Mouse (Mus musculus) urinary bladder, postnatal 25 days (tissue): ENCODE data around the gene Cmc1.
"Not testable (repeated sequence)": the region's sequence is repeated elsewhere in the genome, so short reads cannot be mapped to it uniquely, and the experiment has no call there.

Source experiments
- DNase-seq: peaks from one replicate; pipeline ENCODE4 v3.0.0; 2022; ENCODE audit warnings: low spot score

The Cmc1 gene

DNA sequence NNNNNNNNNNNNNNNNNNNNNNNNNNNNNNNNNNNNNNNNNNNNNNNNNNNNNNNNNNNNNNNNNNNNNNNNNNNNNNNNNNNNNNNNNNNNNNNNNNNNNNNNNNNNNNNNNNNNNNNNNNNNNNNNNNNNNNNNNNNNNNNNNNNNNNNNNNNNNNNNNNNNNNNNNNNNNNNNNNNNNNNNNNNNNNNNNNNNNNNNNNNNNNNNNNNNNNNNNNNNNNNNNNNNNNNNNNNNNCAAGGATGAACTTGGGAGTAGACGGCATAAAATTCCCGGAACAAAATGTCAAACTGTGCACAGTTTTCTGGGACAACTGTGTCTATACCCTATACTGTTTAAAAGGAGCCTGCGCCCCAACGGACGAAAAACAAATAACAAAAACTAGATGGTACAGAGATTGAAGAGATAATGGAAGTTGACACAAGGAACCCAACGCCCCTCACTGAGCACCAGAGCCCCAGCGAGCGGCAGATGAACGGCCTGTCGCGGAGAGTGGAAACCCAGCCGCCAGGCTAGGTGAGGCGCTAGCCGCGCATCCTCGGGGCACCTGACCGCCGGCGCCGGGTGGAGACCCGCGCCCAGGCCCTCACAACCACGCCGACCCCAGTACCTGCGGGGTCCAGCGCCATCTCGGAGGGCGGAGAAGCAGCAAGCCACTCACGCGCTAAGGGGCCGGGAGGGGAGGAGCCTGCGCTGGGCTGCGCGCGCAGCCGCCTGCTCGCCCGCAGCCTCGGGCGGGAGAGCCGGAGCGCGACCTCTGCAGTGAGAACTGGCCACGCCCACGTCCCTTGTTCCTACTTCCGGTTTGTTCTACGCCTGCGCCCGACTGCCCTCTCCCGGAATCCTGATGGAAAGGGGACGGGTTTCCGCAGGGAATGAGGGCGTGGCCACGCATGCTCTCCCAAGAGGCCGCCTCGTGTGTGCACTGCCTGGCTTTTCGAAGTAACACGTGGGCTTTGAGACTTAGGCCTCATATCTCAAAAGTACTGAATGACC lies at the start of gene Cmc1:
TSS of gene Cmc1 (minus strand) at position 771 of the 996 bp plus-strand sequence.
- DNase-seq: peak; percentile 93

DNA sequence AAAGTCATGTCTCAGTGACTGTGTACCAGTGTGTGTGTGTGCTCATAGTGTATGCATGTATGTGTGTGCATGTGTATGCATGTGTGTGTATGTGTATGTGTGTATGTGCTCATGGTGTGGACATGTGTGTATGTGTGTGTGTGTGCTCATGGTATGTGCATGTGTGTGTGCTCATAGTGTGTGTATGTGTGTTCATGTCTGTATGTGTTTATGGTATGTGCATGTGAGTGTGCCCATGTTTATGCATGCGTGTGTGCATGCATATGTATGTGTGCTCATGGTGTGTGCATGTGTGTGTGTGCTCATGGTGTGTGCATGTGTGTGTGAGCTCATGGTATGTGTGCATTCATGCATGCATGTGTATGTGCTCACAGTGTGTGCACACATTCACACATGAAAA lies 48.6 kb upstream of the Cmc1 start:
- DNase-seq: no peak

DNA sequence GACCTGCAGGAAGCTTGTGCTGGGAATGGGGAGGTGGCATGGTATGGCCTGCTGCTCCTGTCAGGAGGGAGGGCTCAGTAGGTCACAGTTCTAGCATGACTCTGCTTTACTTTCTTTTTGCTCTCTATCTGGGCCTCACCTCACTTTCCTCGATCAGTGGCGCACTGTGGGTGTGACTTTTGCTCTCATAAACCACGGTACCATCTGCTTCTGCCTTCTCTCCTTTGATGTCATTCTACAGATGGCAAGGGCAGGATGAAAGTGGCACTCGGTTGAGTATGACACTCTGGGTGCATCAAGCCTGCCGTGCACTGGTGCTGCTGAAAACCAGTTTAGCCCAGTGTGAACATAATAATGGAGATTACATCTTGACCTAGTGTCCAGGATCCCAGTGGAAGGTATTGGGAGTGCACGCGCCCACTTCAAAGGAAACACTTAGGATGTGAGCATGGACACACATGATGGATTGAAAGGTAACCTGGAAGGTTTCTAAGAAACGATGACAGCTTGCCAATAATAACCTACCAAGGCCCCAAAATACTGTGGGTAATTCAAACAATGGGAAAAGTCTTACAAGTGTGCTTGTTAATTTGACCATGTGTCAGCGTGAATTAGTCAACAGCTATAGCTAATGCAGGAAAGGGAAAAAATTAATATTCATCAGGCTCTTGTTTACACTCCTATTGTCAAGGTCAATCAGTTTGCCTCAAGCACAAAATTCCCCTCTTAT lies 46.8 kb upstream of the Cmc1 start:
- DNase-seq: no peak

DNA sequence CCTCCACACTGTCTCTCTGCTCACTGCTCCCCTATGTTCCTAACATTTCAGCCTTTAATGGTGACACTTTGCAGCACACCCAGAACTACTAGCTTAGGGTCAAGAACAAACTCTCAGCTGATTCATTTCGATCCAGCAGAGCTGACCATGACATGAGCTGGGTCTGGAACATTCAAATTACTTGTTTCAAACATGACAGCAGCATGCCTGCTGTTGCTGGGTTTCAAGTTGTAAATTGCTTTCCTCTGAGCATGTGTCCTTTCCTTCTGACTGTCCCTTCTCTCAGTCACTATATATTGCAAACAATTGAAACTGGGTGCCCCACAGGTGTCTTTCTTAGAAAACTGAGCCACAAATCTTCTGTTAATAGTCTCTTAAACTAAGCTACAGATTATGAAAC lies 43.3 kb upstream of the Cmc1 start:
- no peak for DNase-seq

DNA sequence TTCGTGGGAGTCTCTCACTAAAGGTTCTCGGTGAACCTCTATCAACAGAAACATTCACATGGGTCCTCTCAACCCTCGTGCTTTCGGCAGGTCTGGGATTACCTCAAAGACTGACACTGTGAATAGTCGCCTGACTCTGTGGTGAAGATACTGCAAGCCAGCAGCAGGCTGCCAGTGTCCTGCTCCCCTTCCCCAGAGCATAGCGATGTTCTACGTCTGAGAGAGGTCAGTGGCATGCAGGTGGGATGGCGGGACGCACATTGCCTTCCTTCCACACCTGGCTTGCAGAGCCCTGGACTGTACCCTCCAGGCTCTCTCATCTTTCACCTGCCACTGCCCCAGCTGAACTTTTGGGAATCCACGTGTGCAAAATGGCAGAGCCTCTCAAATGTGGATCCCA lies 41.3 kb upstream of the Cmc1 start:
- no peak for DNase-seq

DNA sequence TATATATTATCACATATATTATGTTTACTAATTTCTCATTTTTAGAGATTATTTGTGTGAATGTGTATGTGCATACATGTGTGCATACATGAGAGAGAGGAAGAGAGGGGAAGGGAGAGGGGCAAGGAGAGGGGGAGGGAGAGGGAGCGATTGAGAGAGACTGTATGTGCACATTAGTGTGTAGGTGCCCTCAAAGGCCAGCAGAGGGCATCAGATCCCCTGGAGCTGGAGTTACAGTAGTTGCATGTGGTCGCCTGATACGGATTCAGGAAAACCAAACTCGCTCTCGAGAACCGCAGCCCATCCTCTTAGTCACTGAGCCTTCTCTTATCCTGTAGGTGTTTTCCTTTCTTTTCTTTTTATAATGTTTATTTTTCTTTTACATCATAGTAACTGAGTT lies 38.4 kb upstream of the Cmc1 start:
- DNase-seq: no peak

DNA sequence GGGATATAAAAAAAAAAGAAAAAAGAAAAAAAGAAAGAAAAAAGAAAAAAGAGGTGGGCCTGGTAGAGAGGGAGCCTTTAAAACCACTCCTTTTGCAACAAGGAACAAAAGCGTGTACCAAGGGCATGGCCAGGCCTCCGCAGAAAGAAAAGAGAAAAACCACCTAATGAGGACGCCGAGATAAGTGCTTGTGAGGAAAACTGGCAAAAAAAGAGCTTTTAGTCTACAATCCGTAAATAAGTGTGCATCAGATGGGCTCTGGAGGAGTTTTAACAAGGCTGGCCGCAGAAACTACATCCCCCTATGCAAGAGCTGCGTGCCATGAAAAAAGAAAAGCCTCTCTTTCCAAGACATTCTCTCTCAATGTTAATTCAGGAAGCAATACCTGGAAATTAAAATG lies 37.4 kb upstream of the Cmc1 start:
- no peak for DNase-seq

DNA sequence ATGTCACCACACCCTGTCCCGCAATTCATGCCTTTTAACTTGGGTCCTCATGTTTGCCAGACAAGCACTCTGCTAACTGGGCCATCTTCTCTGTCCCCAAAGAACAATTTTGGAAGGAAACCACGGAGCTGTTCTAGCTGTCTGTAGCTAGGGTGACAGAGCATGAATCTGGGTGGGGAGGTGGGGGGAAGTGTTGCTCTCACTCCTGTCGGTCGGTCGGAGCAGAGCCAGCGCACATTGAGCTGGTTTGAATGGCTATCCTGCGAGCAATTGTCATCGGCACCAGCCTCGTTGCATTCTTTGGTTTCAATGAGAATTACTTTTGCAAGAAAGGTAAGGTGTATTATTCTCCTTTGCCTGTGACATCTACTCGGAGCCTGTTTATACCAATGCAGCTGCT lies 36.8 kb upstream of the Cmc1 start:
- no peak for DNase-seq

DNA sequence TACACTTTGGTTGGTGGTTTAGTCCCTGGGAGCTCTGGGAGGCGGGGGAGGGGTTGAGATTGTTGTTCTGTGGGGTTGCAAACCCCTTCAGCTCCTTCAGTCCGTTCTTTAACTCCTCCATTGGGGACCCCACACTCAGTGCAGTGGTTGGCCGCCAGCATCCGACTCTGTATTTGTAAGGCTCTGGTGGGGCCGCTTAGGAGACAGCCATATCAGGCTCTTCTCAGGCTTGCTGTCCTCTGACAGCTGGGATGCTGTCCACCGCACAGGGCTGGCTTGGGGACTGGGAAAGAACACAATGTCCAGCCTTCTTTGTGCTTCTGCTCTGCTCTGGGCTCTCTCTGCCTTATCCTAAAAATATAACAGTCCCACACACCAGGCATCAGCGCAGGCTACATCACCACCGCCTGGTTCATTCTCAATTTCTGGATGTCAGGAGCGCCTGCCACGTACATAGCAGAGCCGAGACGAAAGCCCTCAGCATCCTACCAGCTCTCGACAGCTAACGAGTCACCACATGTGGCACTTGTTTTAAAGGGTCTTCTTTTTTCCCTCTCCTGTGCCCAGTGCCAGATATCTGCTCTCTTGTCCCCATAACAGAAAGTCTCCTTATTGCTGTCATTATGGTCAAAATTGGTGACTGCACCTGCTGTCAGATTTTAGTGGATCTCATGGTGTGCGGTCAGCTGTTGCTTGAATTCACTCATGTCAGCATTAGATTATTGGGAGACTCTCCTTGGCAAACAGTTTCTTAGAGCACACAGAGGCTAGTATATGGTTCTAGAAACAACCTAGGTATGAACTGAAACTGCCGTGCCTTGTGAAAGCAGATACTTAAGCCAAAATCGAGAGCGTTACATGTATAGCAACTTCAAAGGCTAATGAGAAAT lies 29.4 kb upstream of the Cmc1 start:
- DNase-seq: no peak

DNA sequence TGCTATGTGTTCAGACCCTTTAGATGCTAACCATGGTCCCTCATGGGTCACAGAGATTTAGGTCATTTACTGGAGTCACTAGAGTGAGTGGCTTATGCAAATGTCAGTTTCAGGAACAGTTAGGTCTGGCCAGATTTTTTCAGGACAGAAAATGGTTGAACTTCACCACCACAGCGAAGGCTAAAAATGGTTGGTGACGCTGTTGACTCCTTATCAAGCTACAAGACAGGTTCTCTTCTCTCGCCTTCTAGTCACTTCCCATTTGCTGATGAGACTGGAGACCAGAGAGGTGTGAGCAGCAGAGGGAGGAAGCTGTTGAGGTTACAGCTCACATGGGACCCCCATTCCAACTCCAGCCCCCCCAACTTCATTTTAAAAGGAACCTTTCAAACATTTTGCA lies 26.7 kb upstream of the Cmc1 start:
- no peak for DNase-seq

DNA sequence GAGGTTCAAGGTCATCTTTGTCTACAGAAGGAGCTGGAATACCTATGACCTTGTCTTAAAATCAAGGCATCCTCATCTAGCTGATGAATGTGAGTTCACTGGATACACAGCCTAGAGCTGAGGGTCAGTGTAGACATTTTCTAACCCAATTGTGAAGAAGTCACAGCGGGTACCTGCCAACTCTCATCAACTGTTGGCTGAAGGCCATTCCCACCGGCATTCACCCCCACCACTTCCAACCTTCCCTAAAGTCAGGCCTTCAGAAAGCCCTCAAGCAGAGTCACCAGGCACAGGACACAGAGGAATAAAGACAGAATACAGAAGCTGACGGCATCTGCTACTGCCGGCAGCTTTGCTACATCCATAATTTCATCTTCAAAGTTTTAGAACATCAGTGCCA lies 25.4 kb upstream of the Cmc1 start:
- DNase-seq: no peak

DNA sequence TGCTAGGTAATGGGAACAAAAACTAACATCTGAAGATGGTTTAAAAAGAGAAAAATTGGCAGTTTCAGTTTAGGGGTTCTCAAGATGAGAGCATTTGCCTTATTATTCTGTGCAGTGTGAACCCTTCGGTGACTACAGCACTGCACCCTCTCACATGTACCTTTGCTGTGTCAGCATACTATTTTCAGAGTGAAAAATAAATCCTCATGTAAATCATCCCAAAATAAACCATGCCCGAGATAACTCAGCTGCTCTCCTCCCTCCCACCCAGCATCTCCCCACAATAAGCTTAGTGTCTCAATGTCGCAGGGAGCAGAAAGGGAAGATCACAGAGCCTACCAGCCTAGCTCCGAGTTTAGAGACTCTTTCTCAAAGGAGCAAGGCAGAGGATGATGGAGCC lies 23.1 kb upstream of the Cmc1 start:
- DNase-seq: no peak

DNA sequence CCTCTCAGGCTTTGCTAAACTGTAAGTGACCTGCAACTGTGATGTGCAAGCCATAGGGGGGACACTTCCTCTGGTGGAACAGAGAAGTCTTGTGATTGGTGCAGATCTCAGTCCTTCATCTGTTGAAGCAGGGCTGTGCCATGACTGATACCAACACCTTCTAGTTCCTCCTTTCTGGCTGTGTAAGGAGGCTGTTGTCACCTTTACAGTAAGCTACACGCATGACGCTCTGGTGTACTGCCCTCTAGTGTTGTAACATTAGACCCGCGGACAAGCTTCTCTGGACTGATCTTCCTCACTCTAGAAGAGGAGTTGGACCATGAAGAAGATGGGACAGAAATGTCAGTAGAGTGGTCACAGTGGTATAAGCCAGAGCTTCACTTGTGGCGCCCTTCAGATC lies 18.6 kb upstream of the Cmc1 start:
- no peak for DNase-seq

DNA sequence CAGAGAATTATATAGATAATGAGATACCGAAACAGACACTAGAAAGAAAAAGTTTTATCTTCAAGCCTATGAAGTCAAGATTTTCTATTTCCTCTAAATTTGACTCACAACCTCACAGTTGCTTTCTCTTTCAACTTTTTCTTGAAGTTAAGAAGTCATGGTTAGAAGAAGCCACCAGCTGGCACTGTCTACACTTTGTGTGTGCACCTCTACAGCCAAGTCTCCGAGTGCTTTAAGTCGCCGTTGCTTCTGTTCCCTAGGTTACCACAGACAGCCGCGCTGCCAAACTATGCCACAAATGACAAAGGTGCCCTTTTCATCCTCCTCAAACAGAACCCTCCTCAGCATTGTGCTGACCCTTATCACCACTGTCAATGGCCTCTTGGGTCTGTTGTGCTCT lies 17.6 kb upstream of the Cmc1 start:
- DNase-seq: no peak

DNA sequence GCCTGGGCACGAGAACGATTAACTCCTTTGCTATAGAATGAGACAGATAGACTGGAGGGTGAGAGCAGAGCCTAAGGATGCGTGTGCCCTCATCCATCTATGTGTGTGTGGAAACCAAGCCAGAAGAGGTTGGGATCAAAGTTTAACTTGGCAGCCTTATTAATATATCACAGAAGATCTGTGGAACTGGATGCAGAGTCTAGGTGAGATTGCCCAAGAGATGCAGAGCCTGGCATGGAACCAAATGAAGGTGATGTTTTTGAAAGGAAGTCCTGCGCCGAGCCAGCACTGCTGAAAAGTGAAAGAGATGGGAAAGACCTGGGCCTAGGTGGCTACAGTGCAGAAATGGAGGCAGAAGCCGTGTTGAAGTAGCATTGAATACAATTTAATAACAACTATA lies 11.6 kb upstream of the Cmc1 start:
- no peak for DNase-seq

DNA sequence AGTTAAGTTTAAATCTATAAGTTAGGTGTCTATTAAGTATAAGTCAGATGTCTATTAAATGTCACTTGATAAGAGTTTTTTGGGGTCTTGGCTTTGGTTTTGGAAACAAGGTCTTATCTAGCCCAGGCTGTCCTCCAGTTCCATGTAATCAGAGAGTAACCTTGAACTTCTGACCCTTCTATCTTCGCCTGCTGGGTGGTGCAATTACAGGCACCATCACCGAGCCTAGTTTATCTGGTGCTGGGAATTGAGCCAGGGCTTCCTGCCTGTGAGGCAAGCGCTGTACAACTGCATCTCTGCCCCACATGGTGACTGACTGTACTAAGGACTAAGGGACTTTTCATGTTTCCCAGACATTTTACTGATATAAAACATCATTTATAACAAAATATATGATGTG lies 10.0 kb upstream of the Cmc1 start:
- no peak for DNase-seq

DNA sequence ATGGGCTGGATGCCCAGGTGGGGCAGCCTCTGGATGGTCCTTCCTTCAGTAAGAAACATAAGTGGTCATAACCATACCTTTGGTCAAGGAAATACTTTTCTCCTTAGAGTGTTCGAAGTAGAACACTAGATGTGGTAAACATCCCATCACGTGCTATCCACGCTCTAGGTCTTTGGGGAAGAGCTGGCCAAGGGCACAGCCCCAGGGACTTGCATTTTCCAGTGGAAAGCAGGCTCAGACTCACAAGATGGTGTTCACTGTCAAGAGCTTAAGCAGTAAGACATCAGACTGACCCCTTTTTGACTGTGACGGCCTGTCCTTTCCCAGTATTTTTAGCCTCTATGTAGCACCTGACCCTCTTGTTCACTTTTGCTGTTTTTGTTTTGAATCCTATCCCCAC lies 8.2 kb upstream of the Cmc1 start:
- DNase-seq: no peak

DNA sequence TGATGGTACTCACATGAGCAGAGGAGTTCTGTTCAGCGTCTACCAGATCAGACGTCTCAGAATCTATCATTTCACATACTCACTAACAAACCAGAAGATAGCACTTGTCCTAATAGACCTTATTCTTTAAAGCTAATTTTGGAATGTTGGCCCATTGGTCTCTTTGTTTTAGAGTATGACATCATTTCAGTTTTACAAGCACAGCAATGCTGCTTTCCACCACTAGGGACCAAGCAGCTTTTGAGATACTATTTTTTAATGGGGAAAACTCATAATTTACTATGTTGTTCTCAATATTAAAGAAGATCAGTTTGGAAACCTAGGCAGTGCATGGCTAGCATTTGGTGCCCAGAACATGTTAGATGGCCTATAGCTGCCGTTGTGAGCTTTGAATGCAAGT lies 7.3 kb upstream of the Cmc1 start:
- DNase-seq: no peak

DNA sequence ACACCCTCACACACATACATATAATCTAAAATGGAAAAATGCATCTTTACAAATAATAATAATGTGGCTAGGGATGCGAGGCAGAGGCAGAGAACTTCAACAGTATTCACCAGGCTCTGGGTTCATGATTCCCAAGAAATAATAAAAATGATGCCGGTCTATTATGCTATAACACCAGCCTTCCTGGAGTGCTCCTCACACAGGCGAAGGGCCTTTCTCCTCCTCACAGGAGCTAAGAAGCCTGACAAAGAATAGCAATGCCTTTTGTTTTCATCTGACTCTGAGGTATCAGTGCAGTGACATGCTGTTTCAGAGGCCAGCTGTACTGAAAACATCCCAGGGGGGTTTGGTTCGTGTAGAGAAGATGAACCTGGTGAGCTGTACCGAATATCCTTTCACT lies 4.7 kb upstream of the Cmc1 start:
- no peak for DNase-seq

DNA sequence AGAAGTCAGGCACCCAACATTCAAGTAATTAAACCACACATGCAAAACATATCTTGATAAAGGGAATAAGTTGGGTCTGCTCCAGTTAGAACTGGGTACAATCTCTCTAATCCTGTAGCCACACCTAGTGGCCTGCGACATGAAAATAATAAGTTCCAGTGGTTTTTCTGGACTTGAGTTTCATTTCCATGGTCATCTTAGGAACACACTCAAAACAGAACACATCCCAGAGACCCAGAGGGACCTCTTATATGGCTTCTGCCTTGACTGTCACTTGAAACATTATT lies 1.2 kb upstream of the Cmc1 start:
- DNase-seq: no peak

DNA sequence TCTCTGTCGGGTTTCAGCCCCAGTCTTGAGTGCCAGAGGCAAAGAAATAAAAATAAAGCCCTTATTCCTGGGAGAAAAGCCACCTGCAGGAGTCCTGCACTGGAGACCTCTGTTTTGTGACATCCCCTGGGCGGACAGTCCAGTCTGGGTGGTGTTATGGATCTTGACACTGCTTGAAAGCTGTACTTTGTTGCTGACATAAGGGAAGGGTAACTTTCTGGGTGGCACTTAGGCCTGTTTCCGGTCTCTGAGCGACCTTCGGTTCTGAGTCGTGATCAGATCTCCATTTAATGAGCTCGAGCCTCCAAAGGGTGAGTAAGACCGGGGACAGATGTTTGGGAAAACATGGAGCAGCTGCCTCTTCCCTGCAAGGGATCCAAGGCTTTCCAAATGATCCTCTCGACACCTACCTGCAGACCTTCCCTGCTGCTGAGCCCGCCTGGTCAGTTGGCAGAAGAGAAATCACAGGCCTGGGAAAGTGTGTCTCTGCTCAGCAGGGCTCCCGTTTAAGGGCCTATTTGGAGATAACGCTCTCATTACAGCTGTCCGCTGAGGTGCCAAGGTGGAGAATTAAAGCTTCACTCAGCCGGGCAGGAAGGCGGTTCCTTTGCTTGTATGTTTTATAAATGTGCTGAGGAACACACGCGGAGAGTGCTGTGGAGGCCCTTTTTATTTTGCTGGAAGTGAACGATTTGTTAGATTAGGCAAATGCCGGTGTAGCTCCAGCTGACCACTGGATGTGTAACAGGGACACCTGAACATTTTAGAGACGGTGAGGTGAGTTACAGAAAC lies 648 bp upstream of the Cmc1 start:
- no peak for DNase-seq

DNA sequence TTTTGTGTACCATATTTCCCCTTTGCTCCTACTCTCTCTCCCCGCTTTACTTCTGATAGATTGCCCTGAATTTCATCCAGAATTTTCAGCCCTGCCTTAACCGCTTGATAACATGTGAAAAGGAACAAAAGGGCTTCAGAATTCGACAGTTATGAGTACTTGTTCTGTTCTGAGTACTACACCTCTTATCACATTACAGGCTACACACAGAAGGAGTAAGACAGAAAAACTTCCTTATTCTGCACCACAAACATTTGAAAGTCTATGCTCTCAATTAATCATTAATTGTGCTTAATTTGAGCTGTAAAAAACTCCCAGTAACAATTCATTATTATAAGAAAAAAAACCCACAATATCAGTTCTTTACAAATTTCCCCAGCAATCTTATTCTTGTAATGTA lies 9.6 kb downstream of the Cmc1 start:
- DNase-seq: not testable (repeated sequence)
